Mouse (Mus musculus): ENCODE data around the gene Rasa4.

- TF ChIP-seq POLR2A (IDR thresholded peaks at IDR 0.05; ENCODE audit: borderline replicate concordance, insufficient read depth, low read length) = no peak
- no peak for TF ChIP-seq CTCF (IDR thresholded peaks at IDR 0.05; ENCODE audit: borderline replicate concordance, insufficient read depth, low read depth, low read length)
Observed at GRCm38 (mm10) chr5:136078136-136078535, 5.6 kb upstream of the Rasa4 start.

Measured in cerebellum, adult 2 months (tissue).